Mouse (Mus musculus) liver, postnatal 0 days (tissue): ENCODE measurements around the gene Apln.

Experiments used
- CTCF ChIP-seq: sonication (generic); IDR thresholded peaks from 2 replicates; pipeline ENCODE4 v1.5.1; 2016; ENCODE audit warnings: antibody characterized with exemption, low read depth
- EP300 ChIP-seq: IDR thresholded peaks from 2 replicates; pipeline ENCODE4 v1.6.1; 2016; ENCODE audit warnings: antibody characterized with exemption, low read depth, mild to moderate bottlenecking

DNA sequence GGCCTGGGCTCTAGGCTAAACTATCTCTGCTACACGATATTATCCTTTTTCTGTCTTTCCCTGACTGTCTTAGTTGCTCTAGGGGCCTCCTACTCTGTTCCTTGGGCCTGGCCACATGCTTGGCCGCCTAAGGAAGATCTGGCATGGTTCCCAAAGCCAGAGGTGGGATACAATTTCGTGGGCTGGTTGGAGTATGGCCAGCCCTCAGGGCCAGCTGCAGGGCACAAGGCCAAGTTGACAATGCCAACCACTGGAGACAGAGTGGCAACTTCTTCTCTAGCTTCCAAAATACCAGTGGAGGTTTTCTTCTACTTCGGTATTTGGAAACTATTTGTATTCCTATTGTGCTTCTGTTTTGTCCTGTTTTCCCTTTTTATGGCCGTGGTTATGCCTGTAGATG is 47.7 kb upstream of the Apln start:
- TF ChIP-seq CTCF: no peak
- TF ChIP-seq EP300: no peak
